Mouse (Mus musculus) lung, adult 2 months (tissue): ENCODE data around the gene Arl2.
A peak's percentile ranks its signal among the peaks of the same experiment; 100 is the strongest.

Experiments used
- CTCF ChIP-seq: fragments of 200-500 bp; IDR thresholded peaks from 2 replicates; pipeline ENCODE4 v1.5.1; 2011; ENCODE audit warnings: mild to moderate bottlenecking, low read length, control low read depth; ENCODE audit not compliant: insufficient read depth
- POLR2A ChIP-seq: fragments of 200-500 bp; IDR thresholded peaks from 2 replicates; pipeline ENCODE4 v1.6.1; 2011; ENCODE audit warnings: low read depth, mild to moderate bottlenecking, control low read depth, low read length, borderline replicate concordance; ENCODE audit errors: extremely low read depth

DNA sequence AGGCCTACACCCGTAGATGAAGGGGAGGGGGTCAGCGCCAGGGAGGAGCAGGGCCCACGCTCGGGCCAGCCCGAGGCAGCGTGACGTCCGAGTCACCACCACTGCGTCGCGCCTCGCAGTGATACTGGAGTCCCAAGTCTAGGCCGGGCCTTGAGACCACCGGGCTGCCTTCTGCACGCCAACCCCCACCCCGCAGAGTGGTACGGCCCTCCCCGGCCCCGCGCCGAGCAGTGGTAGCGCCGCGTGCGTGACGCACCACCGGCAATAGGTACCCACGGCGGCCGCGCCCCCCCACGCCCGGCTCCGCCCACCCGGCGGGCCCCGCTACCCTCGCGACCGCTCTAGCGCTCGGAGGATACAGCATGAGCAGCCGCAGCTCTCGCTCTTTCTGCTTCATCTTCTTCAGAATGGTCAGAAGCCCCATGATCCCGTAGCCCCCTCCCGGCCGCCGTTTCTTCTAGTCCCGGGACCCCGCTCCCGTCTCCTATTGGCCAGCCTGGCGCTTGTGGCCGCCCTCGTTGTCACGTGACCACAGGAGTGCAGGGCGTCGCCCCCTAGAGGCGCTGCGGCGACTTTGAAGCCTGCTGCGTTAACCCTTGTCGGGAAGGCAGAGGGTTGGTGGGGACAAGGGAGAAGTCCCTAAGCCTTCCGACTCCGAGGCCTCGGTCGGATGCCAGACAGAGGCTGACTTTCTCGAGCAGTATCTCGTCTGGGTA, 512 bp downstream of the Arl2 start, which contains the start of gene Batf2:
- TF ChIP-seq CTCF: peak; percentile 65
- TF ChIP-seq POLR2A: peak; percentile 21; the same call in 1 of the 2 replicates
